ENCODE assay signal across 32 mouse cellular contexts in genomic region chr7:25637099-25637498, GRCm38 (mm10). TPM values are rescaled to one million over a fixed set of nuclear protein-coding genes. Genes with fewer than 3 reads are reported as not detected.
A peak's percentile ranks its signal among the peaks of the same experiment; 100 is the strongest.
DNase-seq lines count a peak whose midpoint lies in the region; ATAC-seq and TF ChIP-seq lines count a peak whose summit lies in the region.
"Had no signal": no experiment of that assay in that cellular context is flagged by ENCODE, and none has a peak within 500 bp of the region (broad histone marks: within the 10 kb centered on the region; RNA-seq: fewer than 3 reads in every experiment).

No protein-coding gene starts in this region.

- peak; percentile 93 for DNase-seq in heart, adult 11 months
- no peak for DNase-seq in heart, postnatal 10 days
- DNase-seq in liver, embryonic 11.5 days (ENCODE audit: low spot score) = no peak
- no peak for DNase-seq in spleen, adult 2 months (ENCODE audit: low read depth in 1 of 2, low spot score in 2 of 2)
- no peak for DNase-seq in spleen, adult 18-20 months
- no peak for DNase-seq in Muller cell, postnatal 12 days (ENCODE audit: inconsistent ontology term)
- DNase-seq: adrenal gland, adult 8-10 months; adrenal gland, postnatal 36 days; cerebellum, adult 11 months; cerebellum, adult 18-20 months; cerebellum, adult 8-10 months; cerebellum, adult 9-11 months; cerebellum, postnatal 14 days; cerebellum, postnatal 36 days; embryo, embryonic 11 days had no signal

- H3K4me1 ChIP-seq in liver, embryonic 12.5 days = peaks cover 6% of the 10 kb centered on the region; the same call in 1 of the 2 replicates
- no peaks in the 10 kb centered on the region for H3K4me1 ChIP-seq in liver, embryonic 11.5 days (replicated peaks; ENCODE audit: control insufficient read depth, insufficient read depth, low read length)
- H3K4me1 ChIP-seq in spleen, adult 2 months (ENCODE audit: control insufficient read depth, insufficient read depth, insufficient read length) = peaks cover 40% of the 10 kb centered on the region; the same call in 1 of the 2 replicates
- H3K4me1 ChIP-seq: embryonic facial prominence, embryonic 13.5 days; embryonic facial prominence, embryonic 15.5 days; forebrain, embryonic 10.5 days; forebrain, embryonic 12.5 days had no signal

- peaks cover 16% of the 10 kb centered on the region for H3K36me3 ChIP-seq in liver, embryonic 12.5 days
- peaks cover 4% of the 10 kb centered on the region; the same call in 1 of the 2 replicates for H3K36me3 ChIP-seq in liver, embryonic 11.5 days (ENCODE audit: control insufficient read depth, insufficient read depth, low read length)
- H3K36me3 ChIP-seq in spleen, adult 2 months (ENCODE audit: control insufficient read depth, insufficient read depth, low read length) = peaks cover 2% of the 10 kb centered on the region; the same call in 1 of the 2 replicates

- H3K27me3 ChIP-seq in liver, embryonic 12.5 days (replicated peaks) = no peaks in the 10 kb centered on the region
- no peaks in the 10 kb centered on the region for H3K27me3 ChIP-seq in liver, embryonic 11.5 days (replicated peaks; ENCODE audit: control insufficient read depth, insufficient read depth, low read length)
- no peaks in the 10 kb centered on the region for H3K27me3 ChIP-seq in spleen, adult 2 months (ENCODE audit: control insufficient read depth, insufficient read depth, low read length)
- H3K27me3 ChIP-seq: embryonic facial prominence, embryonic 13.5 days; embryonic facial prominence, embryonic 15.5 days; forebrain, embryonic 12.5 days; Patski had no signal

- no peaks in the 10 kb centered on the region for H3K9me3 ChIP-seq in liver, embryonic 12.5 days (replicated peaks)
- H3K9me3 ChIP-seq in liver, embryonic 11.5 days (ENCODE audit: control insufficient read depth, low read length) = no peaks in the 10 kb centered on the region
- H3K9me3 ChIP-seq: embryonic facial prominence, embryonic 13.5 days; embryonic facial prominence, embryonic 15.5 days; forebrain, embryonic 10.5 days; forebrain, embryonic 12.5 days had no signal

- ATAC-seq in liver, embryonic 12.5 days = peak; percentile 14; the same call in 1 of the 2 replicates
- no peak for ATAC-seq in liver, embryonic 11.5 days (replicated peaks; ENCODE audit: low FRiP score)
- ATAC-seq: activated CD4-positive, CD25-positive, alpha-beta regulatory T cell, adult 4 months; forebrain, embryonic 14.5 days; forebrain, embryonic 16.5 days had no signal

- H3K4me3 ChIP-seq in liver, embryonic 12.5 days = no peak overlapping the region
- H3K4me3 ChIP-seq in liver, embryonic 11.5 days (ENCODE audit: low read depth, low read length) = no peak overlapping the region
- H3K4me3 ChIP-seq in spleen, adult 2 months (ENCODE audit: extremely low read depth, insufficient read depth, insufficient read length) = no peak overlapping the region
- H3K4me3 ChIP-seq: embryonic facial prominence, embryonic 13.5 days; embryonic facial prominence, embryonic 15.5 days; erythroblast, embryonic 14.5 days; forebrain, embryonic 10.5 days; forebrain, embryonic 12.5 days had no signal

- no peak overlapping the region for H3K4me2 ChIP-seq in liver, embryonic 12.5 days
- H3K4me2 ChIP-seq in liver, embryonic 11.5 days = no peak overlapping the region
- H3K4me2 ChIP-seq: embryonic facial prominence, embryonic 13.5 days; embryonic facial prominence, embryonic 15.5 days; forebrain, embryonic 12.5 days had no signal

- 73% methylated on average over 5 of the region's 5 CpGs for WGBS in liver, embryonic 12.5 days (ENCODE audit: insufficient replicate concordance)
- WGBS in liver, embryonic 11.5 days = 86% methylated on average over 5 of the region's 5 CpGs
- 84% methylated on average over 5 of the region's 5 CpGs for WGBS in spleen, adult 2 months

- no peak for TF ChIP-seq CTCF in spleen, adult 2 months (IDR thresholded peaks at IDR 0.05; ENCODE audit: extremely low read depth, insufficient read depth, insufficient read length, insufficient replicate concordance)

- H3K9ac ChIP-seq in liver, embryonic 12.5 days = no peak overlapping the region
- H3K9ac ChIP-seq in liver, embryonic 11.5 days (ENCODE audit: low read depth, low read length) = no peak overlapping the region
- H3K9ac ChIP-seq: embryonic facial prominence, embryonic 13.5 days; embryonic facial prominence, embryonic 15.5 days; forebrain, embryonic 12.5 days had no signal

- H3K27ac ChIP-seq in liver, embryonic 12.5 days = no peak overlapping the region
- H3K27ac ChIP-seq in liver, embryonic 11.5 days (ENCODE audit: low read depth, low read length) = no peak overlapping the region
- peak overlapping the region; percentile 94 for H3K27ac ChIP-seq in spleen, adult 2 months (ENCODE audit: insufficient read depth, low read length)
- H3K27ac ChIP-seq: embryonic facial prominence, embryonic 13.5 days; embryonic facial prominence, embryonic 15.5 days; forebrain, embryonic 10.5 days; forebrain, embryonic 12.5 days had no signal

- no peak for TF ChIP-seq POLR2A in spleen, adult 2 months (IDR thresholded peaks at IDR 0.05; ENCODE audit: low read depth, low read length)

- intact Hi-C loops in heart, postnatal 10 days (cut with DNase I) = no loop called here

RNA-seq across cellular contexts. Expression of gene B3gnt8, which starts 10.6 kb away (rescaled TPM):
- total RNA-seq in heart, postnatal 10 days (2021) = 1 to 10 TPM; 3.1 to 6.0 TPM
- 2.6 and 2.9 TPM in 2 replicates for polyA plus RNA-seq in liver, embryonic 12.5 days (2016; fragmentation: Nextera tagmentation; extraction: Ambion mirVana)
- 2.3 and 3.1 TPM in 2 replicates for polyA plus RNA-seq in liver, embryonic 11.5 days (2014; fragmentation: Nextera tagmentation; extraction: Ambion mirVana)
- 54.8 and 71.5 TPM in 2 replicates for polyA plus RNA-seq in spleen, adult 2 months (2012; rRNA removed)

RNA-seq across cellular contexts. Expression of gene Dmac2, which starts 17.9 kb away (rescaled TPM):
- 10 to 100 TPM; 52.4 to 52.9 TPM for total RNA-seq in heart, postnatal 10 days (2021)
- polyA plus RNA-seq in liver, embryonic 12.5 days (2016; fragmentation: Nextera tagmentation; extraction: Ambion mirVana) = 12.4 and 15.9 TPM in 2 replicates
- polyA plus RNA-seq in liver, embryonic 11.5 days (2014; fragmentation: Nextera tagmentation; extraction: Ambion mirVana) = 23.3 and 24.8 TPM in 2 replicates
- 74.7 and 91.3 TPM in 2 replicates for polyA plus RNA-seq in spleen, adult 2 months (2012; rRNA removed)

RNA-seq across cellular contexts. Expression of gene Erich4, which starts 21.4 kb away (rescaled TPM):
- total RNA-seq in heart, postnatal 10 days (2021) = not detected
- 0.13 and 0.14 TPM in 2 replicates for polyA plus RNA-seq in liver, embryonic 12.5 days (2016; fragmentation: Nextera tagmentation; extraction: Ambion mirVana)
- not detected in 2 replicates for polyA plus RNA-seq in liver, embryonic 11.5 days (2014; fragmentation: Nextera tagmentation; extraction: Ambion mirVana)
- polyA plus RNA-seq in spleen, adult 2 months (2012; rRNA removed) = not detected in 2 replicates
- total RNA-seq: adrenal gland, adult 18-20 months; adrenal gland, adult 8-10 months; adrenal gland, postnatal 14 days; adrenal gland, postnatal 36 days; common myeloid progenitor, adult 5-6 weeks; ES-E14; MEL had no signal
- polyA plus RNA-seq: activated CD4-positive, CD25-positive, alpha-beta regulatory T cell, adult 4 months; C2C12; embryonic facial prominence, embryonic 11.5 days; embryonic facial prominence, embryonic 13.5 days; embryonic facial prominence, embryonic 15.5 days; erythroblast, embryonic 14.5 days; forebrain, embryonic 10.5 days; forebrain, embryonic 12.5 days; forebrain, embryonic 14.5 days; Patski had no signal

RNA-seq across cellular contexts. Expression of gene Bckdha, which starts 21.7 kb away (rescaled TPM):
- 100 to 1,000 TPM in 1 of 2 experiments, 10 to 100 TPM in 1; 94.3 to 104 TPM for total RNA-seq in heart, postnatal 10 days (2021)
- polyA plus RNA-seq in liver, embryonic 12.5 days (2016; fragmentation: Nextera tagmentation; extraction: Ambion mirVana) = 21.0 and 21.7 TPM in 2 replicates
- 34.2 and 35.5 TPM in 2 replicates for polyA plus RNA-seq in liver, embryonic 11.5 days (2014; fragmentation: Nextera tagmentation; extraction: Ambion mirVana)
- polyA plus RNA-seq in spleen, adult 2 months (2012; rRNA removed) = 81.4 and 108 TPM in 2 replicates

RNA-seq across cellular contexts. Expression of gene Exosc5, which starts 21.9 kb away (rescaled TPM):
- 10 to 100 TPM; 17.9 to 20.6 TPM for total RNA-seq in heart, postnatal 10 days (2021)
- 80.4 and 82.2 TPM in 2 replicates for polyA plus RNA-seq in liver, embryonic 12.5 days (2016; fragmentation: Nextera tagmentation; extraction: Ambion mirVana)
- polyA plus RNA-seq in liver, embryonic 11.5 days (2014; fragmentation: Nextera tagmentation; extraction: Ambion mirVana) = 125 and 139 TPM in 2 replicates
- 79.5 and 111 TPM in 2 replicates for polyA plus RNA-seq in spleen, adult 2 months (2012; rRNA removed)

Comparison
In these comparisons a context has a peak if more than half of its experiments do, and no peak if none do; other contexts are left out.
1. RNA of gene B3gnt8, which starts 10.6 kb away (polyA plus RNA-seq): 54.8 to 71.5 TPM in spleen, adult 2 months; 2.6 to 2.9 TPM in liver, embryonic 12.5 days and 2.3 to 3.1 TPM in liver, embryonic 11.5 days; every median in the first group is over 10 times any median in the second.